Mouse (Mus musculus) common myeloid progenitor, adult 5-6 weeks (primary cell): ENCODE data around the gene Kdelr1. TPM values are rescaled to one million over a fixed set of nuclear protein-coding genes. Genes with fewer than 3 reads are reported as not detected.
A peak's percentile ranks its signal among the peaks of the same experiment; 100 is the strongest.

Experiments
- ATAC-seq: replicated peaks from 2 replicates; pipeline ENCODE4 v1.8.0; 2016; ENCODE audit warnings: low read depth, mild to moderate bottlenecking, moderate TSS enrichment, inconsistent platforms; ENCODE audit not compliant: poor library complexity, severe bottlenecking
- total RNA-seq: library from RNA; stranded (forward); fragments of 200-1000, 187-1606 nt; gene quantifications from 2 replicates; pipeline ENCODE4 v1.2.3, GENCODE M21; 2017

Gene Kdelr1
- total RNA-seq, 1 experiment from 2014 or later, result 75.5 TPM

DNA sequence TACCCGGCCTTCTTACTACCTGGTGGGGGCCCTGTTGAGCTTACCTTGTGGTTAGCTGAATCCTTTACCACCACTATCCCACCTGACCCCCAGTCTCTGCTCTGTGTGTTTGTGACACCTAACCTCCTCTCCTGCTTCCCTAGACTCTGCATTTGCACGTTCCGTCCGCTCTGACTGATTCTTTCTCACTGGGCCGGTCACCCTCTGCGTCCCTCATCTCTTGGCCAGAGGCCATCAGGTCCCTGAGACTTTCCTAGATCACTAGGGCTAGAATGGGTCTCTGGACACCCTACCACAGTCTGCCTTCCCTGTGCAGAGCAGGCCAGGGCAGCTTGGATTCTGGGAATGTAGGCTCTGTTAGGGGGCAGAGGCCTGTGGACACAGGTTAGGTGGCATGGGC, 41.5 kb downstream of the Kdelr1 start:
- no peak for ATAC-seq

DNA sequence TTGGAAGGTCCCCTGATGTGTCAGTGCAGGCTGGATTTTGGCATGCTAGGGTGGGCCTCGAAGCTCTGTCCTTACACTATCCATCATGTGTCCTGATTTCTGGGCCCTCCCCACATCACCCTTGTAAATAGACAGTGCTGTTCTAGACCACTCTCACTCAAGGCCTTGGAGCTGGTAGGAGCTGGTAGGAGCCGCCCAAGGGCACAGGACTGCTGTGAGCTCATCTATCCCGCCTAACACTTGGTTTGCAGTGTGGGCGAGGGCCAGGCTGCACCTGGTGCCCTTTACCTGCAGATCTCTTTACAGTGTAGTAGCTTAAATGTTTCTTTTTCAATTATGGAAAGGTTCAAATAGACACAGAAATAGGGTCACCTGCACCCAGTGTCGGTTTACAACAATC, 42.4 kb downstream of the Kdelr1 start:
- ATAC-seq, result no peak

DNA sequence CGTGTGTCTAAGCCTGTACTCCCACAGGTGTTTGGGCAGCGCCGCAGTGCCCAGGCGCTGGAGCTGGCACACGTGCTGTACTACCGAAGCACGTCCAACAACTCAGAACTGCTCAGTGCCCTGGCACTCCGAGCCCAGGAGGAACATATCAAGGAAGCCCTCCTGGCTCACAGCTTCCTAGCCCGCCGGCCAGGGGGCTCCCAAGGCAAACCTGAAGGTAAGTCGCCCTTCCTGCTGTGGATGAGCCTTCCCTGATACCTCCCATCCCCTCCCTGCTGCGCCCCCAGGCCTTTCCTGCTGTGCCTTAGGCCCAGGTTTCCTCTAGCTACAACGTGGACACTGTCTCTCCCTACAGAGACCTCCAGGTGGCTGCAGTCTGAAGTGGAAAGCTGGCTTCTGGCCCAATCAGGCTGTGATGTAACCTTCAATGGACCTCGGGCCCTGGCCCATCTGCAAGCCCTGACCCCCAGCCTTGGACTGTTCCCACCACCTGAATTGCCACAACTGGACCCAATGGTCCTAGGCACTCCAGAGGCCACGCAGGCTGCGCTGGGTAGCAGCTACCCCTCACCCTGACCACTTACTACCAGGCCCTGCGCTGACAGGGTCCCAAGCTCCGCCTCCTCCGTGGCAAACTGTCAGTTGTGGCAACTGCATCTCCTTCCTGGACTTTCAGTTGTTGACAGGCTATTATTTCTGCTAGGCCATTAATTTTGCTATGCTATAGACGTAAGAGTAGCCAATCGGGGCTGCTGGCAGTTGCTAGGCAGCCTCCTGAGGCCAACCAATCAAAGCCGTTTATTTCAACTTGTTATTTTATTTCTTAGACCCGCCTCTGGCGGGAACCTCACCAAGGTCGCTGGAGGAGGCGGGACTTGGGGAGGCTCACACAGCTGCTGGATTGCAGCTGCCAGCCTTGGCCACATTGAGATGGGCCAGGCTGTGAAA, 43.8 kb downstream of the Kdelr1 start:
- peak; percentile 71 for ATAC-seq

DNA sequence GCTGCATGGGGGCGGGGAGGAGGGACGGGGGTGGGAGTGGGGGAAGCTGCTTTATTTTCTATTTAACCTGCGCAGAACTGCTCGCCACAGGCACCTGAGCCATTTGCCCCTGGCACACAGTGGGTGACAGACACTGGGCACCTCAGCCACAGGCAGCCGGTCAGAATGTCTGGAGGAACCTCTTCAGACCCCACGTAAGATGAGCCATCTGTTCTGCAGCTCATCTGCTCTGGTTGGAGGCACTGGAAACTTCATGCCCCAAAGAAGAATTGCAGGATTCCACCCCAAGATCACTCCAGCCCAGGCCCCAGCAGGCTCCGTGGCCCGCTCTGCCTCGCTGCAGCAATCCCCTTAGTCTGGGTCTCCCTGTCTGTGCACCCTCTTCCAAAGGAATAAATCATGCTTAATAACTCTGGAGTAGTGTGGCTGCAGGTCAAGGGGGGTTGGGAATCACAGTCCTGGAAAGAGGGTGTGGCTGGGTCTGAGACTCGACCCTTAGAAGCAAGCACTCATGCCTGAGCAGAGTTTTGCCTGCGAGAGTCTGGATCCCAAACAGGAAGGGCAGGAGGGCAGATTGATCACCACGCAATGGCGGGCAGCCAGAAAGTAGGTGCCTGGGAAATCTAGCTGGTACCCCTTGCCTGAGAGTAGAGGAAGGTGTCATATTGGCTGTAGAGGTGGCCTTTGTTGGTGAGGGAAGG, 44.6 kb downstream of the Kdelr1 start:
- ATAC-seq, result no peak

DNA sequence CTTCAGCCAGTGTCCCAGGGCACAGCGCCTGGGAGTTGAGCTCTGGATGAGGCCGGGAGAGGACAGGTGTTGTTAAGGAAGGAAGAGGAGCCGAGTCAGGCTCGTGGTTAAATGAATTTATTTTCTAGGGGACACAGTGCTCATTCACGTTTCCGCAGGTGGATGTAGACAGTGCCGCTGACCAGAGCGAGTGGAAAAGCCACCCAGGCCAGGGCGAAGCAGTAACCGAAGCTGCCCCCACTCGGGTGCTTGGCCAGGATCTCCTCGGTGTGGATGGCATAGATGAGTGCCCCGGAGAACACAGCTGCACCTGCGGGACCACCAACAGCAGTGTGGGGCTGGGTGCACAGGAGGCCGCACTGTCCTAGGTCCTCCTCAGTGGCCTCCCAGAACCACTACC, 45.4 kb downstream of the Kdelr1 start:
- no peak for ATAC-seq

DNA sequence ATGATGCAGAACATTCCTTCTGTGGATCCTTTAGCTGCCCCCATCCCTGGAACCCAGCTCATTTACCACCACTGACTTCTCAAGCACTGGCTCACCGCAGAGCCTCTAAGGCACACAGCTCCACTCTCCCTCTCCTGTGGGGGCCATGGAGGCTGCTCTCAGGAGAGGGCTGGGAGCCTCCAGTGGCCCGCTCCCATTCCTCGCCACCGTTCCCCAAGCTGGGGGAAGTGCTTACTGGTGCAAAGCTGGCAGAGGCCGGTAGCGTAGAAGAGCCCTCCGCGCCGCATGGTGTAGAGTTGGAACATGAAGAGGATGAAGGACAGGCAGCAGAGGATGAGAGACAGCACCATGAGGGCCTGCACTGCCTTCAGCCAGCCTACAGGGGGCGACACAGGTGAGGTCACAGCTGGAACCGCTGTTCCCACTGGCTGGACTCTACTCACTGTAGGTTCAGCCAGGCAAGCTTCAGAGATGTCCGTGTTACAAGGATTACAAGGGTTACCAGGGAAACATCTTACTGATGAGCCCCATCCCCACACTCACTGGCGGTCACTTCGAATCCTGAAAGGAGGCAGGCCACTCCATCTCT, 46.6 kb downstream of the Kdelr1 start:
- ATAC-seq, result no peak

DNA sequence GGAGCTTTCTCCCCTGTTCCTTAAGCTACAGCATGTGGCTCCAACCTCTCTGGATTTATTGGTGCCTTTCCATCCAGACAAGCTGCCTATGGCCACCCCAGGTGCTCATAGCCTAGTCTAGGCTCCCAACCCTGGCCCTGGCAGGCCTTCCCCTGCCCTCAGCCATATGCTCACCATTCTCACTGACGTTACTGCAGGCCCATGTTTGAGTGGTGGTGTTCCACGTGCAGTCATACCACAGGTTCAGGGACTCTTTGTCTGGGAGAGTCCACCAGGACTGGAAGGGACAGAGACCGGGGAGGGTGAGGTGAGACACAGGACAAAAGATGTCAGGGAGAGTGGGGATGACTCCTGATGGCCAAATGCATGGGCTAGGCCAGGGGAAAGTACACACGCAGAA, 47.2 kb downstream of the Kdelr1 start:
- ATAC-seq, result no peak

DNA sequence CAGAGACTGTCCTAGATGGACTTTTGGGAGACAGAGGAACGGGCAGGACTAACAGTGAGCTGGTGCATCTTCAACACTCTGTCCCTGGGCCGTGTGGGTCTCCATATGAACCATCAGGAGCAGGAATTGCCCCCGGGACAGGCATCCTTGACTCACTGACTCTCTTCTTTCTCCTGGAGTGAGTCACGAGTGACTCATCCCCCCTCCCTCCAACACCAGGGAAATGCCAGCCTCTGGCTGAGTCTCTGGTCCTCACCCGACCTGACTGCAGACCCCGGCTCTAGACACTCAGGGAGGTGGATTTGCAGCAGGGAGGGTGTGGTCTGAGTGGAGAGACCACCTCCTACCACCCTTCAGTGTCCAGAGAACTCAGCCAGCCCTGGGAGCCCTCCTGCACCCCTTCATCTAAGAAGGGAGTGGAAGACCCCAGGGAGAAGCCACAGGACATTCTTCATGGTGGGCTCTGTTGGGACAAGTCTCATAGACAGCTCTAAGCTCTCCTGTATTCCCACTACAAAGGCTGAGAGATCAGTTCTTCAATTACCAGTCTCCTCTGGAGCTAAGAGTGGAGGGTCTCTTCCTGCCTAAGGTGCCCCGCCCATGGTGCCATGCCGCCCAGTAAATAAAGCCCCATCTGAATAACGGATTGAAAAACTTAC, 48.1 kb downstream of the Kdelr1 start:
- ATAC-seq, result no peak

DNA sequence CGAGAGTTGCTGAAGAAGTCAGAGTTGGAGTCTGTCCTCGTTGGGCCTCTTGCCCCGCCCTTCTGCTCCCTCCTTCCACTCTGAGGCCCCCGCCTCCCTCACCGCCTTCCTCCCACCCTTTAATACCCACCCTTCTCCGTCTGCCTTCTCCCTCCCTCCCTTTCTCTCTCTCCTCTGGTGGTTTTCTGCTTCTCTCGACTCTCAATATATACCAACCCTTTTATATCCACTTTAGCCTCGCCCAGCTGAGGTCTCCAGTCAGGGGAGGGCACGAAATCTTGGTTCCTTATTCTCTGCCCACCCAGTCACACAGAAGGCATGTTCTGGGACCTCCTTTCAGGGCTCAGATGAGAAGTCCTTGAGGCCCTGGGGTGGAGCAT, 48.7 kb downstream of the Kdelr1 start, which contains the start of gene Emp3:
Emp3 (minus strand) TSS at position 163 of the 380 bp plus-strand sequence.
- peak; percentile 20 for ATAC-seq

DNA sequence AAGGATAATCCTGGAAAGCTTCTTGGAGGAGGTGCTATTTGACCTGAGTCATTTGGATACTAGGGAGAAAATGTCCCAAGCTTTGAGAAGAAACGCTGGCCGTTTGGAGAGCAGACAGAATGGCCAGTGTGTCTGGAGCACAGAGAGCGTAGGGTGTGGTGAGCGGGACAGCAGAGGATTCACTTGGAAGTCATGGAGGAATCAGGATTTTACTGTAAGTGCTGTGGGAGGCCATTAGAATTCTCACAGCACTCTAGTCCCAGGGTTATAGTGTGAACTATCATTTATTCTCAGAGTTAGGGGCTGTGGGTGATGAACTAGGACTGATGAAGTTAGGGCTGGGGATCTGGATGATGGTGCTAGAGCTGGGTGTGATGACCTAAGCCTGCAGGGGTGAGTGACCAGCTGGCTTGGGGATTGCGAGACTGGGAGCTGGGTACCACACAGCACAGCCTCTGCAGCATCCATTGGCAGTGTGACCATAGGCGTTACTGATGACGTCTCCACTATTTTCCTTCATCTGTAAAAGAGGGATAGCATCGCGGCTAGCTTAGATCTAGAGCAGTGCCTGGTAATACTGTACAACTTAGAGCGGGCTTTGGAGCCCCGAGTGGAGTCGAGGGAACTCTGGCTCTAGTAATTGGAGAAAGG, 49.5 kb downstream of the Kdelr1 start:
- ATAC-seq, result no peak

DNA sequence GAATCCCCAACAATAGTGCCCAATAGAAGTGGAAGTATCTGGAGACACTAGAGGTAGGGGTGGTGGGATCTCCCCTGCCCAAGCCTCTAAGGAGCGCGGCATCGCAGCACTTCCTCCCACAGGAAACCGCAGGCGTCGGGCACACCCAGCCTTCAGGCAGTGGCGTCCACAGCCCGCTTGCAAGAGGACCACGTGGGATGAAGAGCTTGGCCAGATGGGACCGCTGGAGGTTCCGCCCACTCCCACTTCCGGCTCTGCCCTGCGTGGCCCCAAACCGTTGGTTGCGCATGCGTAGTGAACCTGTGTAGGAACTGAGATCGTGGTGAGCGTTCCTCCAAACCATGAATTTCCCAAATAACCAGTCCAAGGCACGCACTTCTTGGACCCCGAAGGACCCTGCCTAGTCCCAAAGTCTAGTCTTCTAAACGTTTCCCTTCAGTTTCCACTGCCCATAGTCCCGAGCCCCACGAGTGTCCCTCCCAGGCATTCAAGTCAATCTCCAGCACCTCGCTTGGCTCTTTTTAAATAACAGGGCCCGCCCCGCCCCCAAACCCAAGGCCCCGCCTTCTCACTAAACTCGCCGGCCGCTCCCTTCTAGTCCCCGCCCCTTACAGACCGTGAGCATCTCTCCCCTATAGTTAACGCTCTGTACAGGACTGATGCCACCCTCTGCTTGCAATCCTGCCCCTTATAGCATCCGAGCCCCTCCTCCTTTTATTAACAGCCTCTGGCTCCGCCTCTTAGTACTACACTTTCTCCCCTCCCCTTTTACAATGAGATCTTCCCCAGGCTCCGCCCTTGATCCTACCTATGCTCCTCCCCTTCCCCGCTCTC, 50.6 kb downstream of the Kdelr1 start:
- ATAC-seq, result peak; percentile 62

DNA sequence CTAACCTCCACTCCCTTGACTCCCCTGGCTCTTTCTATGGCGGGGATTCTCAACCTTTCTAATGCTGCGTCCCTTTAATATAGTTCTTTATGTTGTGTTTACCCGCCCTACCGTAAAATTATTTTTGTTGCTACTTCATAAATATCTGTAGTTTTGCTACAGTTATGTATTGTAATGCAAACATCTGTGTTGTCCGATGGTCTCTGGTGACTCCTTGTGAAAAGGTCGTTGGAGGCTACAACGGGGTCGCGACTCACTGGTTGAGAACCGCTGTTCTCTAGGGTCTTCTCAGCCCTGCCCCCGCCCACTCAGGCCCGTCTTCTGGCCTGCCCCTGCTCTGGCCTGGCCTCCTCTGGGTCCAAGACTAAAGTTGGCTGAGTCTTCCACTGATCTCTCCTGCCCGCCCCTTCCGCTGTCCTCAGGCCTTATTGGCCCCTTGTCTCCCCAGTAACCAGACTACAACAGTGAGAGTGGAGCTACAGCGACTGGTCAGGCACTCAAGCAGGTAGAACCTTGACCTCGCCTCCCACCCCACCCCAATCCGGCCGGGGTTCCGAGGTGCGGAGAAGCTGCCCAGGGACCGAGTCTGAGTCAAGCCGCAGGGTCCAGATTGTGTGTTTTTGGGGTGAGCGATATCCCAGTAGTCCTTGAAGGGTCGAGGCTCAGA, 51.3 kb downstream of the Kdelr1 start, which contains the start of gene Ccdc114:
Ccdc114 (plus strand) TSS at position 311 of the 667 bp plus-strand sequence.
- ATAC-seq, result peak; percentile 31

DNA sequence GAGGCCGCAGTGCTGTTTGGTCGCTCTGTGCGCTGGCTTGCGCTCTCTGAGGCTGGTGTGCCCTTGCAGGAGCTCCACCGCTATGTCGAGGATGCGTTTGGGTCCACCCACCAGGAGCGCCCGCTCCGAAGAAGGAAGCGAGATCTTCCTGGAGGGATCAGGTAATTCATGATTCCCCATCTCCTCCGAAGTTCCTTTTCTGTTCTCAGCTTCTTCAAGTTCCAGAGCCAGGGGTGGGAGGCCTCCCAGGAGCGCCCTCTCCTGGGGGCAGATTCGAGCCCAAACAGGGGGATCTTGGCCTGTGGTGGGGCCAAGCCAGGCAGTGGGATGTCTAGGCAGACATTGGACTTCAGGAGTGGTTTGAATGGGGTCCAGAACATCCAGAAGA, 51.9 kb downstream of the Kdelr1 start:
- ATAC-seq, result no peak

DNA sequence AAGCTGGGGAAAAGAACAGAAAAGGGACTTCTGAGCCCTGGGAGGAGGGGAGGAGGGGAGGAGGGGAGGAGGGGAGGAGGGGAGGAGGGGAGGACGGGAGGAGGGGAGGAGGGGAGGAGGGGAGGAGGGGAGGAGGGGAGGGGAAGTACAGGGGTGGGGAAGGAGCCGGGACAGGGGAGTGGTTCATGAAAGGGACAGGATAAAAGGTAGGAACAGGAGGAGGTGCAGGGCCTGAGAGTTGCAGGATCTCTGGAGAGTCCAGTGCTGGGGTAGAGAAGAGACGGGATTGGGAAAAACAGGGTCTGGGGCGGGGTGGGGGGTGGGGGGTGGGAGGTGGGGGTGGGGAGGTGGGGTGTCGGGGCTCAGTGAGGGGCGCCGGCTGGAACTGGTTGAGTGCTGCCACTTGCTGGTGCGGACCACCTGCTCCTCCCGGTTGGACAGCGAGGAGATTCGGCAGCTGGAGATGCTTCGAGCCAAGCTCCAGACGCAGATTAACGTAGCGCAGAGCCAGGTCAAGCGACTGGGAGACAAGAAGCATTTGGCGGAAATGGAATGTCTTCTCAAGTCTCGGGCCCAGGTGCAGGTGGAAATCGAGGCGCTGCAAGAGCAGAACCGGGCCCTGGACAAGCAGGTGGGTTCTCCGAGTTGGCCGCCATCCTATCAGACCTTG, 56.2 kb downstream of the Kdelr1 start:
- no peak for ATAC-seq

DNA sequence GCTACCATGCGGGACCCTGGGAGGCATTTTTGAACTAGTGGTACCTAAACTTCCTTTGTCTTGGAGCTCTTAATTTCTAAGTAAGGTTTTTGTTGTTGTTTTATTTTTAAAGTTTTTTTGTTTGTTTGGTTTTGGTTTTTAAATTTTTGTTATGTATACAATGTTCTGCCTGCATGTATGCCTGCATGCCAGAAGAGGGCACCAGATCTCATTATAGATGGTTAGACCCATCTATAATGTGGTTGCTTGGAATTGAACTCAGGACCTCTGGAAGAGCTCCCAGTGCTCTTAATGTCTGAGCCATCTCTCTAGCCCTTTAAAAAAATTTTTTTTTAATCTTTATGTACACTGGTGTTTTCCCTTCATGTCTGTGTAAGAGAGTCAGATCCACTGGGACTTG, 57.1 kb downstream of the Kdelr1 start:
- no peak for ATAC-seq
